Comparison of ENCODE assay signal across 23 mouse cellular contexts in genomic region chr19:58051905-58052304, GRCm38 (mm10).
DNase-seq lines count a peak whose midpoint lies in the region; ATAC-seq lines count a peak whose summit lies in the region.
"Had no signal": no experiment of that assay in that cellular context is flagged by ENCODE, and none has a peak within 500 bp of the region (broad histone marks: within the 10 kb centered on the region; RNA-seq: fewer than 3 reads in every experiment).

No protein-coding gene starts in this region.

- 0 out of 2 replicates have a peak, but pooled peaks cover 2% of the 10 kb centered on the region for H3K4me1 ChIP-seq in midbrain, embryonic 11.5 days (ENCODE audit: control insufficient read depth, insufficient read depth, low read length)
- 0 out of 2 replicates have a peak, but pooled peaks cover 12% of the 10 kb centered on the region for H3K4me1 ChIP-seq in midbrain, embryonic 10.5 days
- peaks cover 4% of the 10 kb centered on the region; the same call in 1 of the 2 replicates for H3K4me1 ChIP-seq in neural tube, embryonic 11.5 days (ENCODE audit: control insufficient read depth, insufficient read depth, low read length)
- peaks cover 25% of the 10 kb centered on the region for H3K4me1 ChIP-seq in hindbrain, embryonic 13.5 days (replicated peaks)
- H3K4me1 ChIP-seq: embryonic facial prominence, embryonic 12.5 days; embryonic facial prominence, embryonic 15.5 days; intestine, embryonic 15.5 days had no signal

- H3K9ac ChIP-seq in midbrain, embryonic 11.5 days (ENCODE audit: low read length): no peak overlapping the region
- no peak overlapping the region for H3K9ac ChIP-seq in neural tube, embryonic 11.5 days (ENCODE audit: low read length)
- no peak overlapping the region for H3K9ac ChIP-seq in hindbrain, embryonic 13.5 days
- H3K9ac ChIP-seq: embryonic facial prominence, embryonic 12.5 days; embryonic facial prominence, embryonic 15.5 days; forebrain, postnatal 0 days; intestine, embryonic 15.5 days had no signal

- no peak overlapping the region for H3K4me2 ChIP-seq in midbrain, embryonic 11.5 days
- H3K4me2 ChIP-seq in neural tube, embryonic 11.5 days (ENCODE audit: low read depth): no peak overlapping the region
- H3K4me2 ChIP-seq in hindbrain, embryonic 13.5 days: no peak overlapping the region
- H3K4me2 ChIP-seq: embryonic facial prominence, embryonic 12.5 days; embryonic facial prominence, embryonic 15.5 days; heart, embryonic 11.5 days; intestine, embryonic 15.5 days had no signal

- WGBS in midbrain, embryonic 11.5 days: 84% methylated on average over 13 of the region's 13 CpGs
- 90% methylated on average over 13 of the region's 13 CpGs for WGBS in midbrain, embryonic 10.5 days
- 80% methylated on average over 13 of the region's 13 CpGs for WGBS in neural tube, embryonic 11.5 days
- 79% methylated on average over 13 of the region's 13 CpGs for WGBS in hindbrain, embryonic 13.5 days

- no peak for ATAC-seq in midbrain, embryonic 11.5 days (ENCODE audit: low FRiP score)
- ATAC-seq in neural tube, embryonic 11.5 days (ENCODE audit: insufficient read depth, low FRiP score, low TSS enrichment): no peak
- ATAC-seq in hindbrain, embryonic 13.5 days (ENCODE audit: low FRiP score): no peak
- ATAC-seq: forebrain, embryonic 14.5 days; forebrain, postnatal 0 days; intestine, embryonic 15.5 days; Patski had no signal

- peak; percentile 28 for DNase-seq in heart, adult 11 months
- DNase-seq in heart, adult 8-10 months (ENCODE audit: low spot score): no peak
- peak; percentile 83 for DNase-seq in midbrain, embryonic 11.5 days (ENCODE audit: low spot score, missing footprints)
- no peak for DNase-seq in midbrain, embryonic 10.5 days (ENCODE audit: low spot score)
- DNase-seq in neural tube, embryonic 11.5 days (ENCODE audit: low spot score): no peak
- no peak for DNase-seq in neural tube, embryonic 10.5 days (ENCODE audit: extremely low spot score, low spot score)
- no peak for DNase-seq in layer of hippocampus, postnatal 14 days (ENCODE audit: low spot score in 2 of 2)
- DNase-seq: adrenal gland, postnatal 10 days; adrenal gland, postnatal 36 days; cerebellum, adult 11 months; cerebellum, adult 2 months; cerebellum, adult 9-11 months; cerebellum, postnatal 25 days; forebrain, postnatal 0 days; gastrocnemius, postnatal 25 days; heart, adult 2 months had no signal

- H3K27ac ChIP-seq in midbrain, embryonic 11.5 days (ENCODE audit: low read depth, low read length): no peak overlapping the region
- no peak overlapping the region for H3K27ac ChIP-seq in midbrain, embryonic 10.5 days (replicated peaks)
- H3K27ac ChIP-seq in neural tube, embryonic 11.5 days (ENCODE audit: low read depth, low read length): peak overlapping the region; percentile 49; the same call in 1 of the 2 replicates
- peak overlapping the region; percentile 70 for H3K27ac ChIP-seq in hindbrain, embryonic 13.5 days
- H3K27ac ChIP-seq: embryonic facial prominence, embryonic 12.5 days; embryonic facial prominence, embryonic 15.5 days; heart, adult 2 months; intestine, embryonic 15.5 days had no signal

- H3K9me3 ChIP-seq in midbrain, embryonic 11.5 days (ENCODE audit: control insufficient read depth, low read length): no peaks in the 10 kb centered on the region
- H3K9me3 ChIP-seq in midbrain, embryonic 10.5 days (replicated peaks): no peaks in the 10 kb centered on the region
- no peaks in the 10 kb centered on the region for H3K9me3 ChIP-seq in neural tube, embryonic 11.5 days (ENCODE audit: control insufficient read depth, low read length)
- no peaks in the 10 kb centered on the region for H3K9me3 ChIP-seq in hindbrain, embryonic 13.5 days
- H3K9me3 ChIP-seq: embryonic facial prominence, embryonic 12.5 days; embryonic facial prominence, embryonic 15.5 days; intestine, embryonic 15.5 days had no signal

- no peaks in the 10 kb centered on the region for H3K36me3 ChIP-seq in midbrain, embryonic 11.5 days (ENCODE audit: control insufficient read depth, insufficient read depth, low read length)
- H3K36me3 ChIP-seq in midbrain, embryonic 10.5 days: no peaks in the 10 kb centered on the region
- H3K36me3 ChIP-seq in neural tube, embryonic 11.5 days (ENCODE audit: control insufficient read depth, insufficient read depth, low read length): no peaks in the 10 kb centered on the region
- no peaks in the 10 kb centered on the region for H3K36me3 ChIP-seq in hindbrain, embryonic 13.5 days
- H3K36me3 ChIP-seq: embryonic facial prominence, embryonic 12.5 days; embryonic facial prominence, embryonic 15.5 days; intestine, embryonic 15.5 days had no signal

- no peaks in the 10 kb centered on the region for H3K27me3 ChIP-seq in midbrain, embryonic 11.5 days (ENCODE audit: control insufficient read depth, insufficient read depth, low read length)
- no peaks in the 10 kb centered on the region for H3K27me3 ChIP-seq in midbrain, embryonic 10.5 days (ENCODE audit: low read depth, poor library complexity, severe bottlenecking)
- H3K27me3 ChIP-seq in neural tube, embryonic 11.5 days (ENCODE audit: control insufficient read depth, insufficient read depth, low read length): no peaks in the 10 kb centered on the region
- H3K27me3 ChIP-seq in hindbrain, embryonic 13.5 days: no peaks in the 10 kb centered on the region
- H3K27me3 ChIP-seq: embryonic facial prominence, embryonic 12.5 days; embryonic facial prominence, embryonic 15.5 days; intestine, embryonic 15.5 days; Patski had no signal

- no peak overlapping the region for H3K4me3 ChIP-seq in midbrain, embryonic 11.5 days (ENCODE audit: low read depth, low read length)
- H3K4me3 ChIP-seq in midbrain, embryonic 10.5 days: no peak overlapping the region
- no peak overlapping the region for H3K4me3 ChIP-seq in neural tube, embryonic 11.5 days (ENCODE audit: low read depth, low read length)
- H3K4me3 ChIP-seq in hindbrain, embryonic 13.5 days: no peak overlapping the region
- H3K4me3 ChIP-seq: embryonic facial prominence, embryonic 12.5 days; embryonic facial prominence, embryonic 15.5 days; heart, adult 2 months; intestine, embryonic 15.5 days had no signal

Comparison
In these comparisons a context has a peak if more than half of its experiments do, and no peak if none do; other contexts are left out.
1. DNase-seq: peak in heart, adult 11 months (single experiment) and midbrain, embryonic 11.5 days (single experiment); none in heart, adult 8-10 months (single experiment), midbrain, embryonic 10.5 days (single experiment), neural tube, embryonic 11.5 days (single experiment), neural tube, embryonic 10.5 days (single experiment) and layer of hippocampus, postnatal 14 days (0 of 2).
2. H3K27ac ChIP-seq: peak in neural tube, embryonic 11.5 days (single experiment) and hindbrain, embryonic 13.5 days (single experiment); none in midbrain, embryonic 11.5 days (single experiment) and midbrain, embryonic 10.5 days (single experiment).